Mouse (Mus musculus): ENCODE results near the gene Olfr794. TPM values are rescaled to one million over a fixed set of nuclear protein-coding genes. Genes with fewer than 3 reads are reported as not detected.

Gene Olfr794
- polyA plus RNA-seq (2012; rRNA removed): not detected in 2 replicates

DNA sequence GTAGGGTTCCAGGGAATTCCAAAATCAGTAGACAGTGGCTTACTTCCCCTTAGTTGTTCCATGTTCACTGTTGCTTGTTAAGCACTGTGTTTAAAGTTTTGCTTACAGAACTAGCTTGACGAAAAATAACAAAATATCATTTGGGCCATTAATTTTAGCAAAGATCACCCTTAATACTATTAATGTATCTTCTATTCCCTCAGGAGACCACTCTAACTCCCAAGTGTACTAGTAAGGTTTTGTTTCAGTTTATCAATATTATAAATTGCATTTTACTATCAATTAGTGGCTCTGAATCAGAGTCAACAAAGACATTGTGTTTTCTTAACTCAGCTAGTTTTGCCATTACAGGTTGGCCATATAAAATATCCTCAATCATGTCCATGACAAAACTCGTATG, at the start of gene Olfr794:
Olfr794 (plus strand) TSS at position 301 of the 400 bp plus-strand sequence.
- no peak for DNase-seq (ENCODE audit: low read depth)
- TF ChIP-seq CTCF (IDR thresholded peaks at IDR 0.05; ENCODE audit: borderline replicate concordance, extremely low read depth, insufficient read depth, insufficient read length) (no peak), POLR2A (IDR thresholded peaks at IDR 0.05; ENCODE audit: borderline replicate concordance, extremely low read depth, insufficient read depth, insufficient read length, poor library complexity, severe bottlenecking) (no peak)

DNA sequence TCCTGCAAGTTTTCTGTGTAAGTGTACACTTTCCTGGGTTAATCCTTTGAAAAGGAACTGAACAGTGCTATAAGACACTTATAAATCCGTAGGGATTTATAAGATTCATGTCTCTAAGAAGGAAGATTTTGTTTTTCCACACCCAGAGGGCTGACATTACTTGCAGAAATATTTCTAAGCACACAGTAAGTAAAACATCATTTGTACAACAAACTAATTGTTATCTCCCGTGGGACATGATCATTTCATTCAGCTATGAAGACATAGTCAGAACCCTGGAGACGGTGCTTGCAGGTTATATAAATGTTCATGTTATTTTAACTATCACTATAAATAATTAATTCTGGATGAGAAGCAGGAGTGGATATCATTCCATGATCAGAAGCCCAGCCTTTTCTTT, 46.0 kb upstream of the Olfr794 start, which contains the start of gene Olfr791:
Olfr791 (plus strand) TSS at position 301 of the 400 bp plus-strand sequence.
- no peak for DNase-seq (ENCODE audit: low read depth)
- TF ChIP-seq POLR2A (IDR thresholded peaks at IDR 0.05; ENCODE audit: borderline replicate concordance, extremely low read depth, insufficient read depth, insufficient read length, poor library complexity, severe bottlenecking) (no peak), CTCF (IDR thresholded peaks at IDR 0.05; ENCODE audit: borderline replicate concordance, extremely low read depth, insufficient read depth, insufficient read length) (no peak)

DNA sequence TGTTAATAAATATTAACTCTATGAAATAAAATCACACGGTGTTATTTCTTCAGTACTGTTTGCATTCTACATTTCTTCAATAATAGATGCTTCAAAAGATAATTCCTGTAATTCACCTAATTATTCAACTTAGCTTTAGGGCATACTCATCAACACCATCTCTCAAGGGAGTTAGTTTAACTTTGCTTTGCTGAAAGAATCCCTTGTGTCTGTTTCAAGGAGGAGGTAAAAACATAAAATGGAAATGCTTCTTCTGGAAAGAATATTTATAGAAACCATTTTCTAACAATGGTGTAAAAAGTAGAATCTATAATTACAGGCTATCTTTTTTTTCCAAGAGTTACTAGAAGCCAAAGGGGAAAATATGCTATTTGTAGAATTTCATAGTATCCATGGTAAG, 28.6 kb upstream of the Olfr794 start, which contains the start of gene Olfr792:
Olfr792 (plus strand) TSS at position 301 of the 400 bp plus-strand sequence.
- TF ChIP-seq CTCF (IDR thresholded peaks at IDR 0.05; ENCODE audit: borderline replicate concordance, extremely low read depth, insufficient read depth, insufficient read length): no peak
- no peak for TF ChIP-seq POLR2A (IDR thresholded peaks at IDR 0.05; ENCODE audit: borderline replicate concordance, extremely low read depth, insufficient read depth, insufficient read length, poor library complexity, severe bottlenecking)
- DNase-seq (ENCODE audit: low read depth): peak; percentile 1

DNA sequence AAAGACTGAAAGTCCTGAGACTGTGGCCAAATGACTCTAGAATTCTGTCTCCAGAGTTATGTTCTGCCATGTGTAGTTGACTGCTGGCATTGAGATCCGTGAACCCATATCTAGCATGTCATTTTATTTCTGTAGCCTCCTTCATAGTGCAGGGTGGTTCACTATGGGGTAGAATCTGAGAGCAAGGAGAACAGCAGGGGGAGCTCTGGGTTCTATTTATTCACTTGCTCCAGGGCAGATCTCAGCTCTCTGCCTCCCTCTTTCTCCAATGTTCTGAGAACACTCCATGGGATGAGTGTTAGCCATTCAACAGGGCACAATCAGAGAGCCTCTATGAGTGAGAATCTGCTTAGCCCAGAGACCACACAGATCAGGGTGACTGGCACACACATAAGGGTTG, 18.1 kb upstream of the Olfr794 start:
- peak; percentile 11 for DNase-seq (ENCODE audit: low read depth)
- TF ChIP-seq CTCF (IDR thresholded peaks at IDR 0.05; ENCODE audit: borderline replicate concordance, extremely low read depth, insufficient read depth, insufficient read length): peak; percentile 14; the same call in 1 of the 2 replicates
- TF ChIP-seq POLR2A (IDR thresholded peaks at IDR 0.05; ENCODE audit: borderline replicate concordance, extremely low read depth, insufficient read depth, insufficient read length, poor library complexity, severe bottlenecking): no peak

DNA sequence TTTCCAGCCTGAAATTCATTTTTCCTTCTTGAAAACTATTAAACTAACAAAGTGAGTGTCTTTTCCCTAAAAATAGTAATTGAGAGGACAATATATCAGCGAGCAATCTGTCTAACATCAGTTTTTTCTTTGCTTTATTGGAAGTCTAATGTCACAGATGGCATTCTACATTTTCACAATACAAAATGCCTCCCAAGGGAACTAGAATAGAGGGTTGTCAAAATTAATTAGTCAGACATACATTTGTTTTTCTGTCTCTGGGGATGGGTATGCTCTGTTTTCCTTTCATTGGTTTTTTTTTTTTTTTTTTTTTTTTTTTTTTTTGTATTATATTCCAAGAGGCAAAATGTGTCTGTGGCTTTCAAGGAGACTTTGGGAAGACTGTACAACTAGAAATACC, 9.6 kb downstream of the Olfr794 start:
- DNase-seq (ENCODE audit: low read depth): peak; percentile 19

DNA sequence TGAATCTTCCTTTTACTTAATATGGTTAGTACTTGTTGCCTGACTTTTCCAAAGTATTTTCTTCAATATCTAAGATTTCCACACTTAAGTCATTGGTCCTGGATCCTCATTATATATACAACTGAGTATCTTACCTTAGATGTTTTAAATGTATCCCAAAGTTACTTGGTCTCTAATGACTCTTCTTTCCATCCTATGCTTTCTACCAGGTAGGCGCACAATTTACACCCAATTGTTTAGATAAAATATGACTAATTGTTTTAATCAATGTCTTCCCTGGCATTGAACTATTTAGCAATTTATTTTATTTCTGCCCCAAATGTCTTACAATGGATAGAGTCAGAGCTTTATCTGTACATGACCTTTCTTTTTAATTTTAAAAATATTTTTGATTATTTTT, 45.0 kb downstream of the Olfr794 start, which contains the start of gene Olfr796:
Olfr796 (minus strand) TSS at position 101 of the 400 bp plus-strand sequence.
- no peak for DNase-seq (ENCODE audit: low read depth)
- no peak for TF ChIP-seq POLR2A (IDR thresholded peaks at IDR 0.05; ENCODE audit: borderline replicate concordance, extremely low read depth, insufficient read depth, insufficient read length, poor library complexity, severe bottlenecking)
- TF ChIP-seq CTCF (IDR thresholded peaks at IDR 0.05; ENCODE audit: borderline replicate concordance, extremely low read depth, insufficient read depth, insufficient read length): no peak

More for the DNA sequence above, 9.6 kb downstream of the Olfr794 start:
- no peak for TF ChIP-seq POLR2A (IDR thresholded peaks at IDR 0.05; ENCODE audit: borderline replicate concordance, extremely low read depth, insufficient read depth, insufficient read length, poor library complexity, severe bottlenecking)
- no peak for TF ChIP-seq CTCF (IDR thresholded peaks at IDR 0.05; ENCODE audit: borderline replicate concordance, extremely low read depth, insufficient read depth, insufficient read length)

DNA sequence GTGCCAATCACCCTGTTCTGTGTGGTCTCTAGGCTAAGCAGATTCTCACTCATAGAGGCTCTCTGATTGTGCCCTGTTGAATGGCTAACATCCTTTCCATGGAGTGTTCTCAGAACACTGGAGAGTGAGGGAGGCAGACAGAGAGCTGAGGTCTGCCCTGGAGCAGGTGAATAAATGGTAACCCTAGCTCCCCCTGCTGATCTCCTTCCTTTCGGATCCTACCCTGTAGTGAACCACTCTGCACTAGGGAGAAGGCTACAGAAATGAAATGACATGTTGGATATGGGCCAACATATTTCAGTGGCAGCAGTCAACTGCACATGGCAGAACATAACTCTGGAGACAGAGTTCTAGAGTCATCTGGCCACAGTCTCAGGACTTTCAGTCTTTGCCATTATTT, 54.3 kb downstream of the Olfr794 start:
- TF ChIP-seq CTCF (IDR thresholded peaks at IDR 0.05; ENCODE audit: borderline replicate concordance, extremely low read depth, insufficient read depth, insufficient read length): no peak
- DNase-seq (ENCODE audit: low read depth): peak; percentile 19

Other genes with a start within 250 kb of the Olfr794 start
- not detected in 2 replicates for gene Olfr780, start 249.5 kb upstream of the Olfr794 start, polyA plus RNA-seq (2012; rRNA removed)
- gene Olfr781, start 238.8 kb upstream of the Olfr794 start, polyA plus RNA-seq (2012; rRNA removed): not detected in 2 replicates
- gene Olfr782, start 218.8 kb upstream of the Olfr794 start, polyA plus RNA-seq (2012; rRNA removed): not detected in 2 replicates
- 0.08 and 0.16 TPM in 2 replicates for gene Olfr784, start 183.6 kb upstream of the Olfr794 start, polyA plus RNA-seq (2012; rRNA removed)
- gene Olfr785, start 162.2 kb upstream of the Olfr794 start, polyA plus RNA-seq (2012; rRNA removed): not detected in 2 replicates
- not detected in 2 replicates for gene Olfr786, start 140.3 kb upstream of the Olfr794 start, polyA plus RNA-seq (2012; rRNA removed)
- gene Olfr787, start 105.8 kb upstream of the Olfr794 start, polyA plus RNA-seq (2012; rRNA removed): not detected in 2 replicates
- gene Olfr788, start 96.7 kb upstream of the Olfr794 start, polyA plus RNA-seq (2012; rRNA removed): not detected in 2 replicates
- not detected in 2 replicates for gene Olfr789, start 82.9 kb upstream of the Olfr794 start, polyA plus RNA-seq (2012; rRNA removed)
- not detected in 2 replicates for gene Olfr790, start 69.2 kb upstream of the Olfr794 start, polyA plus RNA-seq (2012; rRNA removed)
- not detected in 2 replicates for gene Olfr791, start 45.9 kb upstream of the Olfr794 start, polyA plus RNA-seq (2012; rRNA removed)
- not detected in 2 replicates for gene Olfr792, start 28.5 kb upstream of the Olfr794 start, polyA plus RNA-seq (2012; rRNA removed)
- not detected in 2 replicates for gene Olfr796, start 44.9 kb downstream of the Olfr794 start, polyA plus RNA-seq (2012; rRNA removed)
- not detected in 2 replicates for gene Olfr798, start 60.3 kb downstream of the Olfr794 start, polyA plus RNA-seq (2012; rRNA removed)
- not detected in 2 replicates for gene Olfr799, start 69.8 kb downstream of the Olfr794 start, polyA plus RNA-seq (2012; rRNA removed)
- not detected in 2 replicates for gene Olfr800, start 90.0 kb downstream of the Olfr794 start, polyA plus RNA-seq (2012; rRNA removed)
- not detected in 2 replicates for gene Olfr801, start 106.2 kb downstream of the Olfr794 start, polyA plus RNA-seq (2012; rRNA removed)
- gene Olfr802, start 120.5 kb downstream of the Olfr794 start, polyA plus RNA-seq (2012; rRNA removed): not detected in 2 replicates
- not detected in 2 replicates for gene Olfr803, start 126.6 kb downstream of the Olfr794 start, polyA plus RNA-seq (2012; rRNA removed)
- not detected in 2 replicates for gene Olfr804, start 135.6 kb downstream of the Olfr794 start, polyA plus RNA-seq (2012; rRNA removed)
- not detected in 2 replicates for gene Olfr805, start 161.7 kb downstream of the Olfr794 start, polyA plus RNA-seq (2012; rRNA removed)
- gene Olfr806, start 174.3 kb downstream of the Olfr794 start, polyA plus RNA-seq (2012; rRNA removed): not detected in 2 replicates
- gene Olfr807, start 190.1 kb downstream of the Olfr794 start, polyA plus RNA-seq (2012; rRNA removed): not detected in 2 replicates
- not detected in 2 replicates for gene Olfr808, start 197.8 kb downstream of the Olfr794 start, polyA plus RNA-seq (2012; rRNA removed)
- not detected in 2 replicates for gene Olfr809, start 207.0 kb downstream of the Olfr794 start, polyA plus RNA-seq (2012; rRNA removed)
- gene Olfr810, start 227.3 kb downstream of the Olfr794 start, polyA plus RNA-seq (2012; rRNA removed): not detected in 2 replicates
- gene Olfr811, start 236.7 kb downstream of the Olfr794 start, polyA plus RNA-seq (2012; rRNA removed): not detected in 2 replicates